Mouse (Mus musculus) liver, embryonic 13.5 days (tissue): ENCODE data around the gene Nbas. TPM values are rescaled to one million over a fixed set of nuclear protein-coding genes. Genes with fewer than 3 reads are reported as not detected.

Experiments used
- polyA plus RNA-seq: library from polyadenylated mRNA; unstranded; fragments of >200 nt; fragmentation: Nextera tagmentation; extraction: Ambion mirVana; gene quantifications from 2 replicates; pipeline ENCODE4 v1.2.1, GENCODE M21; 2015

Nbas gene
- polyA plus RNA-seq, 1 experiment from 2014 or later, result 5.4 TPM

Other genes with a start within 250 kb of the Nbas start
- gene Ddx1, start 19.9 kb upstream of the Nbas start, polyA plus RNA-seq, result 76.1 and 91.2 TPM in 2 replicates